Mouse (Mus musculus) heart, postnatal 4 days (tissue): Measurements from ENCODE around the gene Kcnk5. TPM values are rescaled to one million over a fixed set of nuclear protein-coding genes. Genes with fewer than 3 reads are reported as not detected.

Source experiments
- DNase-seq: peaks from one replicate; pipeline ENCODE4 v3.0.0; 2021
- total RNA-seq, 2 experiments: library from RNA; stranded (reverse); gene quantifications; 2 replicates each; pipeline ENCODE4 v1.2.3; 2021

The Kcnk5 gene
- total RNA-seq, 2 experiments from 2014 or later: 1.3 to 1.7 TPM

- no peak for DNase-seq
Measured at GRCm38 (mm10) chr14:20201066-20201683, 19.6 kb upstream of the Kcnk5 start.

GRCm38 (mm10) chr14:20193103-20193715 lies 11.6 kb upstream of the Kcnk5 start:
- DNase-seq: no peak

GRCm38 (mm10) chr14:20191136-20191735 lies 9.6 kb upstream of the Kcnk5 start:
- DNase-seq: no peak

DNA sequence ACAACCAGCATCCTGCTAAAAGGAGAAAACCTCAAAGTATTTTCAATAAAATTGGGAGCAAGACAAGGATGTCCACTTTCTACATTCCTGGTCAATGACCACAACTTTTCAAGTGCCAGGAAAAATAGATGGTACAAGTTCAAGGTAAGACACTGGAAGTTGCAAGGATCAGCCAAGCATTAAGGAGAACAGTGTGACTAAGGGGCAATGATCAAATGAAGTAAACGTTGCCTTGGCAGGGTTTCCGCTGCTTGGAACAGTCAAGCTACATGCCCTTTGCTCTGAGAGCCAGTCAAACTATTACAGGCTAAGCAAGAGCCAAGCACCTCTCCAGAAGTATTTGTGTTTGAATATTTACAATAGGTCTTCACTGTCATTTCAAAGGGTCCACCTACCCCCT lies 8.1 kb upstream of the Kcnk5 start:
- no peak for DNase-seq

DNA sequence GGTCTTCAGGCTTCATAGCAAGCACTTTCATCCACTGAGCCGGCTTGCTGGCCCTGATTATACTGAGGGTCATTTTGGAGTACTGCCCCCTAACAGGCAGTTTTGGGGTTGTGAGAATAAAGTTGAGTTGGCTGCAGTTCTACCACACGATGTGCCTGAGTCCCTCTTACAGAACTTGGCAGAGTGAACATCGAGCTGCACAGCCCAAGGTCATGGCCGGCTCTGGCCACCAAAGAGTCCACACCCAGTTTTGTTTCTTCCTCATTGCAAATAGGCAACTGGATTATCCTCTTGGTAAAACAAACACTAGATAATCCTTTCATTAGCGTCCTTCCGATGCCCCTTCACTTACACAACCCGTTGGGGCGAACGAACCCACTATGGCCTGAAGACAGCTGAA lies 3.8 kb upstream of the Kcnk5 start:
- no peak for DNase-seq

- no peak for DNase-seq
Measured at GRCm38 (mm10) chr14:20183701-20184100, 2.1 kb upstream of the Kcnk5 start.

GRCm38 (mm10) chr14:20182596-20182995 lies 987 bp upstream of the Kcnk5 start:
- no peak for DNase-seq

- DNase-seq: peak; percentile 44
Measured at GRCm38 (mm10) chr14:20180751-20181162, 852 bp downstream of the Kcnk5 start.

GRCm38 (mm10) chr14:20180304-20180703 lies 1.3 kb downstream of the Kcnk5 start:
- DNase-seq: no peak

GRCm38 (mm10) chr14:20179731-20180280 lies 1.8 kb downstream of the Kcnk5 start:
- DNase-seq: no peak

DNA sequence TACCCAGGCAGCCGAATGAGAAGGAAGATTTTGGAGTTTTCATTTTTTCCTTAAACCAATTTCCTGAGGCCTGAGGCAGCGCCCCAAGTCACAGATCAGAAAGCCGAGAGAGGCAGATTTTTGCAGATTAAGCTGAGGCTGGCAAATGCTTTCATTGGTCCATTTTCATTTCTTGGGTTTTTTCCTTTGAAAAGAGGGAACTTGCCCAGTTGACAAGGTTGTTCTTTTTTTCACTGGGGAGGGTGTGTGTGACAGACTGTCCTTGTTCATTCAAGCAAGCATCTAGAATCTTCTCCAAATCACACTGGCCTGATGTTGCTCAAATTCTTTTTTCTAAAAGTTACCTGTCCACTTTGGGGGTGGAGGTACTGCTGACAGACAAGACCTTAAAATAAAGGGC lies 2.5 kb downstream of the Kcnk5 start:
- DNase-seq: no peak

DNA sequence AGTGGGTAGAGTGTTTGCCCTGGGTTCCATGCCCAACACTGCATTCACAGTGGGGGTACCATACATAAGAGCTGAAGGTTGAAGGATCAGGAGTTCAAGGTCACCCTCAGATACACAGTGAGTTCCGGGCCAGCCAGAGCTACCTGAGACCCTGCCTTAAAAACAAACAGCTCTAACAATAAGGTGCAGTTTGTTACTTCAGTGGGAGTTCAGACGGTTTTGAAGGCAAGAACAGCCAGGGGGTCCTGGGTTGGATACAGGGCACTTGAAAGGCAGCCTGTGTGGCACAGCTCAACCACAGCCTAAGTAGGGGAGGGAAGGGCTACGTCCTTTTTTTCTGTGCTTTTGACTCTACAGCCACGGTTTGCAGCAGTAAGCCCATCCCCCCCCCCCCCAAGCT lies 3.0 kb downstream of the Kcnk5 start:
- no peak for DNase-seq

GRCm38 (mm10) chr14:20177494-20178123 lies 4.0 kb downstream of the Kcnk5 start:
- DNase-seq: no peak

GRCm38 (mm10) chr14:20175705-20176104 lies 5.9 kb downstream of the Kcnk5 start:
- no peak for DNase-seq

- no peak for DNase-seq
Measured at GRCm38 (mm10) chr14:20175114-20175513, 6.5 kb downstream of the Kcnk5 start.

DNA sequence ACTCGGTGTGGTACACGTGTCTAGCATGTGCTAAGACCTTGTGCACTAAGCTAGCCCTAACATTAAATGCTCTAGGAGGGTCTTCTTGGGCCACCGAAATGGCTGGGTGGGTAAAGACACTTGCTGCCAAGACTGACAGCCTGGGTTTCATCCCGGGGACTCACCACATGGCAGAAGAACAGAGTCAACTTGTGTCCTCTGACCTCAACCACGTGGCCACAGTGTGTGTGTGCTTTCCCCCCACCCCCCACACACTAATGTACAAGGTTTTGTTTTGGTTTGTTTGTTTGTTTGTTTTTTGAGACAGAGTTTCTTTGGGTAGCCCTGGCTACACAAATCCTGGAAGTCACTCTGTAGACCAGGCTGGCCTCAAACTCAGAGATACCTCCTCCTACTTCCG lies 6.9 kb downstream of the Kcnk5 start:
- no peak for DNase-seq

DNA sequence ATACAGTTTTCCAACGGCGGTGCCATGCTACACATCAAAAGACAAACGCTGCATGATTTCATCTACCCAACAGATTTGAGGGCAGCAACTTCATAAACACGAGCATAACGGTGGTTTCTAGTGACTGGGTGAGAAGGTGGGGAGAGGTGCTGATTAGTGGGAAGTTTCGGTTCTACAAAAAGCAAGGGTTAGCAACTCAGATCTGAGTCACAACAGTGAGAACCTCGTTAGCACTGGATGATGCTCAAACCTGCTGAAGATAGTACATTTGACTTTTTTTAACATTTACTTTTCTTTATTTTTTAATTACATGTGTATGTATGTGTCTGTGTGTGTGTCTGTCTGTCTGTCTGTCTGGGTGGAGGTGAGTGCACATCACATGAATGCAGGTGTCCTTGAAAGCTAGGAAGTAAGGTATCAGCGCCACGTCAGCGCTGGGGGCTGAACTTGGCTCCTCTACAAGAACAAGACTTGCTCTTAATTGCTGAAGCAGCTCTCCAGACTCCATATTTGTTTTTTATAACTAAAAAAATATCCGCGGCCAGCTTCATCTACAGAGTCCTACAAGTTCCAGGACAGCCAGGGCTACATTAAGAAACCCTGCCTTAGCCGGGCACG lies 7.6 kb downstream of the Kcnk5 start:
- DNase-seq: no peak

- DNase-seq: no peak
Measured at GRCm38 (mm10) chr14:20172924-20173323, 8.7 kb downstream of the Kcnk5 start.

GRCm38 (mm10) chr14:20172509-20172908 lies 9.1 kb downstream of the Kcnk5 start:
- no peak for DNase-seq

DNA sequence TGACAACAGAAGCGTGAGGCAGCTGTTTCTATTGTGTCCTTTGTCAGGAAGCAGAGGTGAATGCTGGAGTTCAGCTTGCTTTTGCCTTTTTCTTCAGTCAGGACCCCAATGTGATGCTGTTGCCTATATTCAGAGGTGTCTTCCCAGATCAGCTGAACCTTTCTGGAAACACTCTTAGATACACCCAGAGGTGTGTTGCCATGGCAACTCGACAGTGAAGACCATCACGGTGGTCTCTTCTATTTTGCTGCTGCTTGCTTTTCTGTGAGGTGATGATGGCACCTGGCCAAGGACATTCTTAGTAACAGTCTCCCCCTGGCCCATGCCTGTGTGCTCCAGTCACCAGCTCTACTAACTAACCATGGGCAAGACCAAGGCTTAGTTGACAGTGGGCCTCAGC lies 9.8 kb downstream of the Kcnk5 start:
- no peak for DNase-seq

DNA sequence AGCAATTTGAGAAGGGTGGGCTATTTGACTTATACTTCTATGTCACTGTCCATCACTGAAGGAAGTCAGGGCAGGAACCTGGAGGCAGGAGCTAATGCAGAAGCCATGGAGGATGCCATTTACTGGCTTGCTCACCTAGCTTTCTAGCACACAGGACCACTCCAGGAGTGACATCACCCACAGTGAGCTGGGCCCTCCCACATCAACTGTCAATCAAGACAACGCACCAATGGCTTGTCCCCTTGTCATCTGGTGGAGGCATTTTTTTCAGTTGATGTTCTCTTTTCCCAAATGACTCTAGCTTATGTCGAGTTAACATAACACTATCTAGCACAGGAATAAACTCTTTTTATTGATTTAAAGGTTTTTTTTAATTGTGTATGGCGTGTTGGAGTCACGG lies 12.4 kb downstream of the Kcnk5 start:
- DNase-seq: no peak

DNA sequence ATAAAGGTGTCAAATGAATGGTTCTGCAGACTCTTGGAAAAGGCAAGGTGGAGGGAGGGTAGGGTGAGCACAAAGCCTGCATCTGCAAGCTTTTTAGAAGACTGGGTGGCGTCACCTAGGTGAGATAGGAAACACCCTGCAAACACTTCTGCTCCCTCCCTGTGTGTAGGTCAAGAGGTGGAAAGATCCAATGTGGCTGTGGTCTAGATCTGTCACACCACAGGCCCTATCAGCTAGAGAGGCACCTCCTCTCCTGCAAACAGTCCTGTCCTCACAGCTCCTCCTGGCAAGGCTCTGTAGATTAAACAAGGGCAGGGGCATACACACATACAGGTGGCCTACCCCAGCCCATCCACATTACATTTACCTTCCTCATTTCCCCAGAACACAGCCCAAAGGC lies 13.1 kb downstream of the Kcnk5 start:
- no peak for DNase-seq

- DNase-seq: no peak
Measured at GRCm38 (mm10) chr14:20168054-20168453, 13.6 kb downstream of the Kcnk5 start.
